Mouse (Mus musculus): ENCODE results near the gene Trmt10c.

GRCm38 (mm10) chr16:56037138-56038010, at the start of gene Trmt10c:
- no peak for TF ChIP-seq CTCF (IDR thresholded peaks at IDR 0.05)
- TF ChIP-seq EP300 (IDR thresholded peaks at IDR 0.05): no peak
